Mouse (Mus musculus): Measurements from ENCODE around the gene Asic2. TPM values are rescaled to one million over a fixed set of nuclear protein-coding genes. Genes with fewer than 3 reads are reported as not detected.

Gene Asic2
- polyA plus RNA-seq, 1 experiment from 2014 or later = 1.7 TPM

DNA sequence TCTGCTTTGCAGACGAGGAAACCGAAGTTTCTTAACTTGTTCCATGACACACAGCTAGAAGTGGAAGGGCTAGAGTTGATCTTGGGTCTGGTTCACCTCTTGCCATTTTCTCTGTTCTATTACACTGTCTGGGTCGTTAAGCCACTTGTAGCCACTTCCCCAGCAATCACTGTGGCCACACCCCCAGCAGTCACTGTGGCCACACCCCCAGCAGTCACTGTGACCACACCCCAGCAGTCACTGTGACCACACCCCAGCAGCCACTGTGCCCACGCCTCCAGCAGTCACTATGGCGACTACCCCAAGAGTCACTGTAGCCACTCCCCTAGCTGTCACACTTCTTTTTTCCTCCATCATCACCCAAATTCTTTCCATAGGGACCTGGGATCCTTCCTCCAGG is 1000.7 kb downstream of the Asic2 start:
- no peaks in the 10 kb centered on the region for H3K27me3 ChIP-seq (ENCODE audit: low read depth, poor library complexity, severe bottlenecking)
- WGBS = 59% methylated on average over 5 of the region's 5 CpGs
- no peaks in the 10 kb centered on the region for H3K4me1 ChIP-seq

GRCm38 (mm10) chr11:80966040-80966439 is 1002.2 kb downstream of the Asic2 start:
- no peak for DNase-seq (ENCODE audit: low spot score)
- Histone ChIP-seq H3K27me3 (ENCODE audit: low read depth, poor library complexity, severe bottlenecking) (no peaks in the 10 kb centered on the region), H3K9me3 (replicated peaks) (no peaks in the 10 kb centered on the region), H3K4me3 (no peak overlapping the region), H3K27ac (replicated peaks) (no peak overlapping the region), H3K4me1 (no peaks in the 10 kb centered on the region), H3K36me3 (no peaks in the 10 kb centered on the region)
- 57% methylated on average over 3 of the region's 3 CpGs for WGBS

More for the DNA sequence above, 1000.7 kb downstream of the Asic2 start:
- H3K9me3 ChIP-seq (replicated peaks) = no peaks in the 10 kb centered on the region
- no peaks in the 10 kb centered on the region for H3K36me3 ChIP-seq
- DNase-seq (ENCODE audit: low spot score) = no peak
- no peak overlapping the region for H3K4me3 ChIP-seq
- H3K27ac ChIP-seq (replicated peaks) = no peak overlapping the region

DNA sequence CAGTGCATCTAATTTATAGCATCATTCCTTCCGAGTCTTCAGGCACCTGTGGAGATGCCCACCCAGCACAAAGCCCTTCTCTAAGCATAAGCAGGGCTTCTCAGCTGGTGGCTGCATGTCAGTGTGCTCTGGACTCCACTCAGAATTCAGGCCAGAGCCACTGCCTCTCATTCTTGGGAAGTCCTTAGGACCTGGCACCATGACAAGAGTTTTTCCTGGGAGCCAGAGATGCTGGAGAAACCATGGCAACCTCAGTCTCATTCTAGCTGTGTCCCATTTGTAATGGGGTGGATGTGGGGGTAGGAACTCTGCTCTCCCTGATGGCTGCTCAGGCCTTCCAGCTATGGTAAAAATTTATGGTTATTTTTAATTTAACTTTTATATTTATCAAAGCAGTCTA is 1006.9 kb downstream of the Asic2 start:
- WGBS = 57% methylated on average over 1 of the region's 1 CpGs

GRCm38 (mm10) chr11:80958086-80958671 is 1010.1 kb downstream of the Asic2 start:
- DNase-seq (ENCODE audit: low spot score) = no peak
- Histone ChIP-seq H3K4me3 (no peak overlapping the region), H3K9me3 (replicated peaks) (no peaks in the 10 kb centered on the region), H3K36me3 (no peaks in the 10 kb centered on the region), H3K27ac (replicated peaks) (0 out of 2 replicates have a peak overlapping the region, but pooled peaks have one; percentile 49), H3K4me1 (peaks cover 13% of the 10 kb centered on the region), H3K27me3 (ENCODE audit: low read depth, poor library complexity, severe bottlenecking) (peaks cover 15% of the 10 kb centered on the region)
- WGBS = 11% methylated on average over 16 of the region's 16 CpGs

More for the DNA sequence above, 1006.9 kb downstream of the Asic2 start:
- H3K9me3 ChIP-seq (replicated peaks) = no peaks in the 10 kb centered on the region
- H3K4me1 ChIP-seq = peaks cover 13% of the 10 kb centered on the region
- peaks cover 15% of the 10 kb centered on the region for H3K27me3 ChIP-seq (ENCODE audit: low read depth, poor library complexity, severe bottlenecking)
- H3K36me3 ChIP-seq = no peaks in the 10 kb centered on the region
- DNase-seq (ENCODE audit: low spot score) = no peak
- H3K4me3 ChIP-seq = no peak overlapping the region
- no peak overlapping the region for H3K27ac ChIP-seq (replicated peaks)

DNA sequence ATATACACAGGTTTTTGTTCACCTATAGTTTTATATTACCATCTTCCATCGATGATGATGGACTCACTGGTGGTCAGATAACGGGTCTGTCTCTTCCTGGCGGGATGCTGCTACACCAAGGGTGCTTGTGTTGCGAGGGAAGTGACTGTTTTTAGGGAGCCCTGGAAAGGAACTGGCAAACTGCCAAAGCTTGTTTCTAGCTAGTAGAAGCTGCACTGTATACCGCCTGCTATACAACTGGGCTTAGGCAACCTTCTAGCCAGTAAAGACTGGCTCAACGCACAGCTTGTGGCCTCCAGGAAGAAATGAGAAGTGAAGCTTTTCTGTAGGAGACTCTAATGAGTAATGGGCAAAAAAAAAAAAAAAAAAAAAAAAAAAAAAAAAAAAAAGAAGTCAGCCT is 1012.3 kb downstream of the Asic2 start:
- H3K27ac ChIP-seq (replicated peaks) = no peak overlapping the region
- no peak for DNase-seq (ENCODE audit: low spot score)
- WGBS = 90% methylated on average over 6 of the region's 6 CpGs

GRCm38 (mm10) chr11:80954147-80954546 is 1014.1 kb downstream of the Asic2 start:
- Histone ChIP-seq H3K27me3 (ENCODE audit: low read depth, poor library complexity, severe bottlenecking) (peaks cover 15% of the 10 kb centered on the region), H3K9me3 (replicated peaks) (no peaks in the 10 kb centered on the region), H3K4me3 (no peak overlapping the region), H3K4me1 (peaks cover 13% of the 10 kb centered on the region), H3K27ac (replicated peaks) (no peak overlapping the region), H3K36me3 (no peaks in the 10 kb centered on the region)
- no peak for DNase-seq (ENCODE audit: low spot score)
- 86% methylated on average over 8 of the region's 8 CpGs for WGBS

More for the DNA sequence above, 1012.3 kb downstream of the Asic2 start:
- Histone ChIP-seq H3K9me3 (replicated peaks) (no peaks in the 10 kb centered on the region), H3K36me3 (no peaks in the 10 kb centered on the region), H3K4me3 (no peak overlapping the region), H3K27me3 (ENCODE audit: low read depth, poor library complexity, severe bottlenecking) (peaks cover 15% of the 10 kb centered on the region), H3K4me1 (peaks cover 13% of the 10 kb centered on the region)

DNA sequence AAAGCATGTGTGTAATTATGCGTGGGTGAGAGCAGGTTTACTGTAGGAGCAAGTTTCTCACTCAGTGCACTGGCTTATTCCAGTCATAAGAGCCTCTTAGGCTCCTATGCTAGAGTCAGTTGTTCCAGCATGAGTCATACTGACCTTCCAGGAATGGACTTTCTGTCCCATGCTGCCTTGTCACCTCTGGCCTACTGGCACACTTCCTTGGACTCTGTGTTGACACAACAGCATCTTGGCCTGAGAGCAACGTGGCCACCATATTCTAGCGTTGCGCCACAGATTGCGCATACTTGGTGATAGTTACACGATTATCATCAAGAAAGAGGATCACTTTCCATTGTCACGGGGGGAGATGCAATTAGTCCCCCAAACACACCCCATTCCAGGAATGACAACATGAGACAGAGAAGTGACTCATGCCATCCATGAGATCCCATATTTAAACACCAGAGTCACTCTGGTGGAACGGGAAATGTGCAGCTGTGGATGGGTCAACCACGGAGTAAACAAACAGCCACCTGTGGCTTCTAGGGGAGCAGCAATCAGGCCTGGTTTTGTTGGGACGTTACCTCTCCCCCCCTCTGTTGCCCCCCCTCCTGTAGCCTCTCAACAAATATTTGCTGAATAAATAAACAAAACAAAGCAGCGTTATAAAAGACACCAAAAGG is 1019.1 kb downstream of the Asic2 start:
- Histone ChIP-seq H3K4me1 (no peaks in the 10 kb centered on the region), H3K27ac (replicated peaks) (no peak overlapping the region), H3K36me3 (no peaks in the 10 kb centered on the region), H3K4me3 (no peak overlapping the region), H3K27me3 (ENCODE audit: low read depth, poor library complexity, severe bottlenecking) (no peaks in the 10 kb centered on the region), H3K9me3 (replicated peaks) (no peaks in the 10 kb centered on the region)
- no peak for DNase-seq (ENCODE audit: low spot score)
- 82% methylated on average over 11 of the region's 11 CpGs for WGBS

- WGBS = 92% methylated on average over 2 of the region's 2 CpGs
- Histone ChIP-seq H3K27ac (replicated peaks) (no peak overlapping the region), H3K4me1 (no peaks in the 10 kb centered on the region)
Observed at GRCm38 (mm10) chr11:80948103-80948502, 1020.2 kb downstream of the Asic2 start.

GRCm38 (mm10) chr11:80946163-80946562 is 1022.1 kb downstream of the Asic2 start:
- WGBS = 91% methylated on average over 6 of the region's 6 CpGs
- H3K27me3 ChIP-seq (ENCODE audit: low read depth, poor library complexity, severe bottlenecking) = no peaks in the 10 kb centered on the region

More at GRCm38 (mm10) chr11:80948103-80948502, 1020.2 kb downstream of the Asic2 start:
- no peaks in the 10 kb centered on the region for H3K27me3 ChIP-seq (ENCODE audit: low read depth, poor library complexity, severe bottlenecking)
- no peak for DNase-seq (ENCODE audit: low spot score)
- H3K9me3 ChIP-seq (replicated peaks) = no peaks in the 10 kb centered on the region
- H3K4me3 ChIP-seq = no peak overlapping the region
- H3K36me3 ChIP-seq = no peaks in the 10 kb centered on the region

DNA sequence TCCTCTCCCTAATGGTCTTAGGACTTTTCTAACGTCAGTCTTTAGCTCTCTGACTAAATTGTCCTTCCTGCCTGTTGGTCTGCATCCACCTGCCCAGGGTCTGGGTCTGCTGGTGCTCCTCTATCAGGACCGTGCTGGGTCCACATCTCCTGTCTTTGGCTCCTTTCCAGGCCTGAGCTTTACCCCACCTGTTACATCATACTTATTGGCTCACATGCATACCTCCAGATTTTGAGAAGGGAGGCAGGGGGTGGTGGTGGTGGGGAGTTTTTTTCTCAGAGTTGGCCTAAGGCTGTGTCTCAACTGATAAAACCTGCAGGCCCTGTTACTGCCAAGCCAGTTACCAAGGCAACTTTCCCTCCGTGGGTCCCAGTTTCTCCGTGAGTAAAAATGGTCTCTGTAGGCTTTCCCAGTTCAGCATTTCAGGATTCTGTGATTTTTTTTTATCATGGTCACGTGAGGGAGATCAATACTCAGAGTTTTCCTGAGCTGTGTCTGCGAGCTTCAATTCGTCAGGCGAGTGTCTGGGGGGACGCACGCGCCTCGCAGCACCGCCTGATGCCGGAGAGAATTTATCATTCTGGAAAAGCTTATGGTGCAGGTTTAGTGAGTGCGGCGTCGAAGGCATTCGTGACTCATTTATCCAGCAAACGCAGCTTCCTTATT is 1044.8 kb downstream of the Asic2 start:
- WGBS = 92% methylated on average over 19 of the region's 19 CpGs
- no peak overlapping the region for H3K4me3 ChIP-seq
- no peaks in the 10 kb centered on the region for H3K27me3 ChIP-seq (ENCODE audit: low read depth, poor library complexity, severe bottlenecking)
- no peaks in the 10 kb centered on the region for H3K9me3 ChIP-seq (replicated peaks)
- no peak overlapping the region for H3K27ac ChIP-seq (replicated peaks)
- H3K36me3 ChIP-seq = no peaks in the 10 kb centered on the region
- H3K4me1 ChIP-seq = no peaks in the 10 kb centered on the region
- DNase-seq (ENCODE audit: low spot score) = no peak

More at GRCm38 (mm10) chr11:80946163-80946562, 1022.1 kb downstream of the Asic2 start:
- H3K4me3 ChIP-seq = no peak overlapping the region
- no peaks in the 10 kb centered on the region for H3K4me1 ChIP-seq
- no peaks in the 10 kb centered on the region for H3K36me3 ChIP-seq
- H3K27ac ChIP-seq (replicated peaks) = no peak overlapping the region
- H3K9me3 ChIP-seq (replicated peaks) = no peaks in the 10 kb centered on the region
- no peak for DNase-seq (ENCODE audit: low spot score)

DNA sequence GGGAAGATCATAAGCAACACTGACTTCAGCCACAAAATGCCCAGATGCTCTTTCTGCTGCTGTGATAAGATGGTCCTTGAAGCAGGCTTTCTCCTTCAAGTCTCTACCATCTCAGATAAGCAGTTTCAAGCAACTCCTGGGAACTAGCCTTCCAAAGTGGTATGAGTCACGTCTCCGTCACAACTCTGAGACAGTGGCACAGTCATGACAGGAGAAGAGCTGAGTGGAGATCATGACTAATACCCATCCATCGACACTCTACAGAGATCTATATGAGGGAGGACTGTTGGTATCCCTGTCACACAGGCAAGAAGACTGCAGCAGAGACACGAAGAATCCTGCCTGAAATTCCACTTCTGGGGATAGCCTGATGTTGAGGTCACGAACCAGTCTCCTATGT is 1049.9 kb downstream of the Asic2 start:
- no peak overlapping the region for H3K27ac ChIP-seq (replicated peaks)
- H3K27me3 ChIP-seq (ENCODE audit: low read depth, poor library complexity, severe bottlenecking) = no peaks in the 10 kb centered on the region
- peaks cover 3% of the 10 kb centered on the region; the same call in 1 of the 2 replicates for H3K4me1 ChIP-seq
- H3K9me3 ChIP-seq (replicated peaks) = no peaks in the 10 kb centered on the region
- no peak for DNase-seq (ENCODE audit: low spot score)
- no peak overlapping the region for H3K4me3 ChIP-seq
- WGBS = 90% methylated on average over 5 of the region's 5 CpGs
- H3K36me3 ChIP-seq = no peaks in the 10 kb centered on the region

GRCm38 (mm10) chr11:80917688-80918087 is 1050.6 kb downstream of the Asic2 start:
- Histone ChIP-seq H3K4me3 (no peak overlapping the region), H3K36me3 (no peaks in the 10 kb centered on the region), H3K4me1 (peaks cover 3% of the 10 kb centered on the region; the same call in 1 of the 2 replicates), H3K27ac (replicated peaks) (no peak overlapping the region), H3K27me3 (ENCODE audit: low read depth, poor library complexity, severe bottlenecking) (no peaks in the 10 kb centered on the region), H3K9me3 (replicated peaks) (no peaks in the 10 kb centered on the region)
- no peak for DNase-seq (ENCODE audit: low spot score)
